Mouse (Mus musculus) E14TG2a.4 (cell line): Measurements from ENCODE around the gene Hoxb7.

ENCODE experiments used
- CTCF ChIP-seq: conservative IDR thresholded peaks from 2 replicates; pipeline ENCODE4 v1.5.1; 2014; ENCODE audit warnings: low read length
- NANOG ChIP-seq: IDR thresholded peaks from 2 replicates; pipeline ENCODE4 v1.6.1; 2014; ENCODE audit warnings: borderline replicate concordance, low read length, mixed read lengths

- TF ChIP-seq CTCF (no peak), NANOG (no peak)
Observed at GRCm38 (mm10) chr11:96332105-96332504, 45.7 kb downstream of the Hoxb7 start.
